Mouse (Mus musculus): ENCODE measurements around the gene Cd59a. TPM values are rescaled to one million over a fixed set of nuclear protein-coding genes. Genes with fewer than 3 reads are reported as not detected.

Gene Cd59a
- polyA plus RNA-seq, 1 experiment from 2014 or later: 14.9 TPM

Other genes with a start within 250 kb of the Cd59a start
- gene Lmo2, start 137.8 kb upstream of the Cd59a start, polyA plus RNA-seq (2014; fragmentation: Nextera tagmentation; extraction: Ambion mirVana): 64.2 and 68.0 TPM in 2 replicates
- gene Fbxo3, start 68.1 kb upstream of the Cd59a start, polyA plus RNA-seq (2014; fragmentation: Nextera tagmentation; extraction: Ambion mirVana): 74.0 and 82.5 TPM in 2 replicates
- gene 4931422A03Rik, start 67.4 kb upstream of the Cd59a start, polyA plus RNA-seq (2014; fragmentation: Nextera tagmentation; extraction: Ambion mirVana): 2.2 and 3.3 TPM in 2 replicates
- not detected in 2 replicates for gene Gm10912, start 30.0 kb upstream of the Cd59a start, polyA plus RNA-seq (2014; fragmentation: Nextera tagmentation; extraction: Ambion mirVana)
- gene Gm10799, start 27.3 kb upstream of the Cd59a start, polyA plus RNA-seq (2014; fragmentation: Nextera tagmentation; extraction: Ambion mirVana): not detected in 2 replicates
- 2.0 and 2.5 TPM in 2 replicates for gene Cd59b, start 26.0 kb upstream of the Cd59a start, polyA plus RNA-seq (2014; fragmentation: Nextera tagmentation; extraction: Ambion mirVana)
- gene A930018P22Rik, start 27.0 kb downstream of the Cd59a start, polyA plus RNA-seq (2014; fragmentation: Nextera tagmentation; extraction: Ambion mirVana): not detected in 2 replicates

Data from neural tube, embryonic 14.5 days (tissue).